Mouse (Mus musculus): ENCODE measurements around the gene Actn4.

Gene Actn4

GRCm38 (mm10) chr7:28880554-28880953 is 81.6 kb downstream of the Actn4 start:
- no peak for DNase-seq

DNA sequence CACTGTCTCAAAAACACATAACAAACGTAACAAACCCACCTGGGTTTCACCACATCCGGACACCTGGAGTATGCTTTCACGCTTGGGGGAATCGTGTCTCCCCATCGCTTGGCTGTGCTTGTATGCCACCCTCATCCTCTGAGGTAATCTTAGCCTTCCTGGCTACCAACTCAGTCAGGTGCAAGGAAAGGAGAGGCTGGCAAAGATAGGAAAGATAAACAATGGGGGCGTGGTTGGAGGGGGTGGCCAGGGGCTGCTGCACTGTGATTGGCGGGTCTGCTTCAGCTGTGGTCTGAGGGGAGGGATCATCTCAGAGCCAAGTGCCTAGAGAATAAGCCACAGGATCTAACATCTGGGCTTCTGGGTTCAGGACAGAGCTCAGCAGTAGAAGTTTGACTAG is 82.5 kb downstream of the Actn4 start:
- DNase-seq = peak; percentile 10 to 14

DNA sequence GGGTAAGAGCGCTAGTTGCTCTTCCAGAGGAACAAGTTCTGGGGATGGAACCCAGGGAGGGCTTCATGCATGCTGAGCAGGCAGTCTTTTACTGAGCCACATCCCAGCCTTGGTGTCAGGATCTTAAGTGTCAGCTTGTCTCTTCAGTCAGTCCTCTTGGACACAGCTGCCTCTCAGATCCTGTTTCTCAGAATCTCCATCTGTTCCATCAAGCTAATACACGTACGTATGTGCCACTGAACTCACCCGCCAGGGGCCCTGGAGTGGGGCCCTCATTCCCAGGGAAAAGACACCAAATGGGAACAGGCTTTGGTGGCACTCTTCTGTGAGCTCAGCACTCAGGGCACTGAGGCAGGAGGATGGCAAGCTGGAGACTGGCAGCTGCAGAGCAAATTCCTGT is 84.3 kb downstream of the Actn4 start:
- no peak for DNase-seq

DNA sequence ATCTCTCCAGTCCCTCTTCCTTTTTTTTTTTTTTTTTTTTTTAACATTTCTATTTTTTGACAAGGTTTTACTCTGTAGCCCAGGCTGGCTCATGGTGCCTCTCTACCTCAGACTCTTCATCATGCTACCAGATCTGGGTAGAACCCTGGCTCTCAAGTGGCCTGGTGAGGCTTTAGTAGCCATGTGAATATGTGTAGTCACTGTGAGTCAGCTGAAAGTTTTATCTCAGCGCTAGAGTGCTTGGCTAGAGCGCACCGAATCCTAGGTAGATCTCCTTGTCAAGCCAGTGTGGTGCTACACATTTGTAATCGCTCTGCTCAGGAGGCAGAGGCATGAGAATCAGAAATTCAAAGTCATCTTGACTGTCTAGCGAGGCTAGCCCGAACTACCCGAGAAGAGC is 85.0 kb downstream of the Actn4 start:
- DNase-seq = no peak

DNA sequence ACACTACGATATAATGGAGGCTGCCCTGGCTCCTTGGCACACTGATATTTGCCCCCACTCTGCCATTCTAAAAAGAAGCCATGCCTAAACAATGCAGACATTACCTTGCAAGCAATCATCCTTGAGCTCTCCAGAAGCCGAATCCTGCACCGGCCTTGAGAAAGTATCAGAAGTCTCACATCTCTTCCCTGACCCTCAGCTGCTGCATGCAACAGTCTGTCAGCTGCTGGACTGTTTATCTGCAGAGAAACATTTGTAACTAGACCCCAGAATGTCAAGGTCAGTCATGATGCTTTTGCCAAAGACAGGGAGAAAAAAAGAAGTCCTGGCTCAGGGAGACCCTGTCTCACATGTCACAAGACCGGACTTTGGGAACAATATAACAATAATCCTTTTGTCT is 86.0 kb downstream of the Actn4 start:
- DNase-seq = no peak

- DNase-seq = no peak
Measured at GRCm38 (mm10) chr7:28874565-28874964, 87.6 kb downstream of the Actn4 start.

DNA sequence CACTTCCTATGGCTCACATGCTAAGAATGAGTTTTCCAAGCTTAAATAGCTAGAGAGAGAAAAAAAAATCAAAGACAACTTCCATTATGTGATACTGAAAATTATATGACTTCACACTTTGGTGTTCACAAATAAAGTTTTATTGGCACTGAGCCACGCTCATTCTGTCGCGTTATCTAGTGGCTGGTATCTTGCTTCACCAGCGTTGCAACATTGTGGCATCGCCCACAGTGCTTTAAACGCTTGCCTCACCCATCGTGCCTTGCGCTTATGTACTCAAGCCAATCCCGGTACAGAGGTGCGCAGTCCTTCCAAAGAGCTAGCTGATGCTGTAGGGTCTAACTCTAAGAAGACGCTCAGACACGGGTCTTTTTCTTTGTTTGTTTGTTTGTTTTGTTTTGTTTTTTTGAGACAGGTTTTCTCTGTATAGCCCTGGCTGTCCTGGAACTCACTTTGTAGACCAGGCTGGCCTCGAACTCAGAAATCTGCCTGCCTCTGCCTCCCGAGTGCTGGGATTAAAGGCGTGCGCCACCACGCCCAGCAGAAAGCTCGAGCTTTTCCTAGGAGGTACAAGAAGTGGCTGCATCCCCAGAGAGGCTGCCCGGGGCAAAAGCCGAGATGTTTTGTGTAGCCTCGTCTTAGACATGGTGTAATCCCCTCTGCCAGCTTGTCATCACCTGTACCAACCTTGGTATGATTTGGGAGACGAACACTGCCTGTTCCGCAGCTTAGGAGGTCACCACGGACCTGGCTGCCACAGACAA is 91.1 kb downstream of the Actn4 start:
- DNase-seq = no peak

DNA sequence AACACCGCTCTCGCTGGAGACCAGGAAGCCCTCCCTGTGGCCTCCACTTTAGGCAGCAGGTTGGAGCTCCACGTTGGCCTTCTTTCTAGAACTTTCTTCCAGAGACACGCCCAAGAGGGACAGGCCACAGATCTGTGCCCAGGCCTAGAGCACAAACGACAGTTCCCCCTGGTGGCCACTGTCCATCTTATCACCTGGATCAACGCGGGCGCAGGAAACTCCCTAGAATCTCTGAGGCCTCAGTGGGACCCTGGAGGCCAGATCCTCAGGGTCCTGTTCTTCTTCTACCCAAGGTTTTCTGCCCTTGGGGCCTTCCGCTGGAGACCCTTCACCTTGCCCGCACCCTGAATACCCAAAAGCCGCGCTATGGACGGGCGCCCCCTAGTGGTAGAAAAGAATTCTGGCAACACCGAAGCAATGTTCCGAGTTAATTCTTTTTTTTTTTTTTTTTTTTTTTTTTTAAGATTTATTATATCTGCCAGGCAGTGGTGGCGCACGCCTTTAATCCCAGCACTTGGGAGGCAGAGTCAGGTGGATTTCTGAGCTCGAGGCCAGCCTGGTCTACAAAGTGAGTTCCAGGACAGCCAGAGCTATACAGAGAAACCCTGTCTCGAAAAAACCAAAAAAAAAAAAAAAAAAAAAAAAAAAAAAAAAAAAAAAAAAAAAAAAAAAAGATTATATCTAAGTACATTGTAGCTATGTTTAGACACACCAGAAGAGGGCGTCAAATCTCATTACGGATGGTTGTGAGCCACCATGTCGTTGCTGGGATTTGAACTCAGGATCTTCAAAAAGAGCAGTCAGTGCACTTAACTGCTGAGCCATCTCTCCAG is 94.4 kb downstream of the Actn4 start:
- peak; percentile 89 to 91 for DNase-seq

DNA sequence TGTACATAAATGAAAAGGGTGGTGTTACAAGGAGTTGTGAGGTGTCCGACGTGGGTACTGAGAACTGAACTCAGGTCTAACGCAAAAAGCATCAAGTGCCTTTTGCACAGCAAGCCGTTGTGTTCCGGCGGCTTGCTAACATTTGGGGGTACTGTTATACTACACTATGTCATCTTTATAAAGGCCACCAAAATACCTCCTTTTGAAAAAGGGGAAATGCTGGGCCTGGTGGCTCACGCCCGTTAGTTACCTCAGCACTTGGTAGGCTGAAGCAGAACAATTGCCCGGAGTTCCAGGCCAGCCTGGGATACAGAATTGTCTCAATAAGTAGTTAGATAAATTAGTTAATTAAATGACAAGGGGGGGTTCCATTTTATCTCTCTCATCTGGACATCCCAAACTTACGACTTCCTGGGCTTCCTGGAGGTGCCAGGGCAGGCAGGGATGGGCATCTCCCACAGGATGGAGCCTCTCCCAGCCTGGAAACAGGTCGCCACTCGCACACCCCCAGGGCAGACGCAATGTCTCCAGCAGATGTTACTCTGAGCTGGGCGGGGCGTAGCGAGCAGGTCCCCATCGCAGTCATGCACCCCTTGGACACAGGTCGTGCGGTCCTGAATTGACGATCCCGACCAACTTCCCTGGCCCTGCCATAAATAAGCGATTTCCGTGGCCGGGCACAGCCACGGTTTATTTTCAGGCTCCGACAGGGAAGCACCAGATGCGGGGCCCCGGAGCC is 95.2 kb downstream of the Actn4 start:
- DNase-seq = peak; percentile 29 to 41

DNA sequence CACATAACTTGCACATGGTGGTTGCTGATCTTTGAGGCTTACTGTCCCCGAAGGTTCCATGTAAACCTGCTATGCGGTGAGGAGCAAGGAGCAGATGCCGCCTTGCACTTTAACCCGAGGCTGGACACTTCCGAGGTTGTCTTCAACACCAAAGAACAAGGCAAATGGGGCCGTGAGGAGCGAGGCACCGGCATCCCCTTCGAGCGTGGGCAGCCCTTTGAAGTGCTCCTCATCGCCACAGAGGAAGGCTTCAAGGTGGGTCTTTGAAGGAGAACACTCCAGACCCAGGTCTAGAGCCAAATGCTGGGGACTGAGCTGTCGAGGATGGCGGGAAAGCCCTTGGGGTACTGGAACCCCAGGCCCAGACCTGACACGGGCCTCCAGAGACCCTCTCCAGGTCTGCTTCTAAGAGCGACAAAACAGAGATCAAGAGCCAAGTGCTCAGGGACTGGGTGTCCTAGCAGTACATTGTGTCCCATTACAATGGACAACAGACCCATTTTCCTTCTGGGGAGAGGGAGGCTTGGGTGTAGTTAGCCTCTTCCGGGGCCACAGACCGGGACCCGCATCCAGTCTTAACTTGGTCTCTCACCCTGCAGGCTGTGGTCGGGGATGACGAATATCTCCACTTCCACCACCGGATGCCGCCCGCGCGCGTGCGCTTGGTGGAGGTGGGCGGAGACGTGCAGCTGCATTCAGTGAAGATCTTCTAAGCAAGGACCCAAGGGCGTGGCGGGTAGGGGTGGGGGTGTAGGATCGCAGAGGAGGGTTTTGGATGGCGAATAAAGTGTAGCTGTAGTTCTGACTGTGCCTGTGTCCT is 96.4 kb downstream of the Actn4 start:
- DNase-seq = peak; percentile 95 to 97

- no peak for DNase-seq
Measured at GRCm38 (mm10) chr7:28864288-28864750, 97.8 kb downstream of the Actn4 start.

GRCm38 (mm10) chr7:28863540-28863939 is 98.6 kb downstream of the Actn4 start, which contains the start of gene Lgals7:
TSS of gene Lgals7 (plus strand) at chr7:28863853.
- no peak for DNase-seq

DNA sequence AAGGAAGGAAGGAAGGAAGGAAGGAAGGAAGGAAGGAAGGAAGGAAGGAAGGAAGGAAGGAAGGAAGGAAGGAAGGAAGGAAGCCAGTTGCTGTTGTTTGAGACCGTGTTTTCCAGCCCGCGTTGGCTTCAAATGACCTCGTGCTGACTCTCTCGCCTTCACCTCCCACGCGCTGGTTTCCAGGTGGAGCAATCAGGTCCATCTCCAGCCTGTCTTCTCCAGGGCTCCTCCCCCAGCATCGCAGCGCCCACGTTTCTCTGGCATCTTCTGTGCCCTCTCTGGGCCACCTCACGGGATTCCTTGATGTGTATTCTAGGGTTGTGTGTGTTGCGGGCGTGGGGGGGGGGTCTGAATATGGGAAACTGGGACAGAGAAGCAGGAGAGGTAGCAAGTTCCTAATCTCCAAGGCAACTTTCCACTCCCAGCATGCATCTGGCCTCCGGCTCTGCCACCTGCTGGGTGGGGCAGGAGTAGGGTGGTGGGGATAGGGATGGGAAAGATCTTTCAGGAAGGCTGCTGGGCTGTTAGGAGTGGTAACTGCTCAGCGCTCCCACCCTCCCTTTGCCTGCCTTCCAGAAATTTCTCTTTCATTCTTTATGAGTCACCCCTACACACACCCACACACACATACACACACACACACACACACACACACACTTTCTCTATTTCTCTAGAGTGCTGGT is 99.2 kb downstream of the Actn4 start:
- no peak for DNase-seq

- peak; percentile 60 to 61 for DNase-seq
Measured at GRCm38 (mm10) chr7:28860898-28861297, 101.2 kb downstream of the Actn4 start.

DNA sequence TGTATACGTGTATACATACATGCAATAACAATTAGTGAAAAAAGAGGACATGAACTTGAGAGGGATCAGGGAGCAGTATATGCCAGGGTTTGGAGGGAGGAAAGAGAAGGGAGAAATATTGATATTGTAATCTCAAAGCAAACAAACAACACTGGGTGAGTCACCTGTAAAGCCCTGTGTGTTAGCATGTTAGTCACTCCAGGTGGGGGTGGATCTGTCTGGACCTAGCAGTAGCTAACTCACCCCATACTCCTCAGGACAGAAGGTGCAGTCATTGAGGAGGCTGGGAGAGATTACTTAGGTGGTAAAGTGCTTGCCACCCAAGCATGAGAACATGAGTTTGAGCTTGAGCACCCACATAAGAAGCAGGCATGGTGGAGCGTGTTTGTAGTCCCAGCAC is 102.2 kb downstream of the Actn4 start:
- DNase-seq = no peak

GRCm38 (mm10) chr7:28850642-28851041 is 111.5 kb downstream of the Actn4 start:
- DNase-seq = no peak

DNA sequence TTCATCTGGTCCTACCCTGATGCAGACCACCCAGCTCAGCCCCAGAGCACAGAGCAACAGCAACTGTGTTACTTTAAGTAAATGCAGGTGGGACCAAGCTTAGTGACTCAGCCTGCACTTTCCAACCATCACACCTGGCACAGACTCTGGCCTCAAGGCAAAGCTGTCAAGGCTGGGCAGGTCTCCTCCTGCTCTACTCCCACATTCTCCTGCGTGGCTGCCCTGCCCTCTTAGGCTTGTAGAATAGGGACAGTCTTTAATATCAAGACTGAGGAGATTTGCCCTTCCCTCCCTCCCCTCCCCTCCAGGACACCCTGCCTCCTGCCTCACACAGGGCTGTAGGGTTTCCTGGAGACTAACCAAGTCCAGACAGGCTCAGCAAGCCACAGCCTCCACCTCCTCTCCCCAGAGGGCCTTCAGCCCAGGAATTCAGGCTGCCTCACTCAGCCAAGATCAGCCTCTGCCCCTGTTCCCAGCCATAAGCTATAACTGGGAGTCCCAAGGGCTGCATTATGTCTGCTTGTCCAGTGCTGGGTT is 112.4 kb downstream of the Actn4 start:
- no peak for DNase-seq

DNA sequence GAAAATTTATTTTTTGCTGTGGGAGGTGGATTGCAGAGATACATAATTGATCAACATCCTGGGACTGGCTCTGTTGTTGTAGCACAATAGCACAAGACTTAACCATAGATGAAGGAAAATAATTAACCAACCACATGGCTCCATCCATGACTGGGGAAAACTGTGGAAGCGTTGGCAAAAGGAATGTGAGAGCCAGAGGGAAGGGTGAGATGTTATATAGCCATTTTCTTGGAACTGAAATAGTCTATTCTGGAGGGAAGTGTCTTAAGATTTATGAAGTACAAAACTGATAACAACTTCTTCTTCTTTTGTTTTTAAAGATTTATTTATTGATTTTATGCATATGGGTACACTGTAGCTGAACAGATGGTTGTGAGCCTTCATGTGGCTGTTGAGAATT is 114.9 kb downstream of the Actn4 start:
- no peak for DNase-seq
